Mouse (Mus musculus) neural tube, embryonic 14.5 days (tissue): Measurements from ENCODE around the gene Tmem223. TPM values are rescaled to one million over a fixed set of nuclear protein-coding genes. Genes with fewer than 3 reads are reported as not detected.
"Not testable (repeated sequence)": the region's sequence is repeated elsewhere in the genome, so short reads cannot be mapped to it uniquely, and the experiment has no call there.

Source experiments
- ATAC-seq: fragments of 200-750 bp; cut with Nextera tagmentation; 2 replicates; pipeline ENCODE4 v1.8.0; 2017; ENCODE audit warnings: low read depth, mild to moderate bottlenecking, moderate TSS enrichment, moderate library complexity
- H3K27ac ChIP-seq: fragments of 300-500 bp; sonication (generic); 2 replicates; pipeline ENCODE4 v1.5.1; 2014; ENCODE audit warnings: low read depth, mild to moderate bottlenecking, control low read depth, low read length, moderate library complexity, mixed read lengths
- H3K27me3 ChIP-seq: fragments of 300-500 bp; sonication (generic); 2 replicates; pipeline ENCODE4 v1.6.1; 2014; ENCODE audit warnings: low read length; ENCODE audit not compliant: control insufficient read depth, insufficient read depth
- H3K36me3 ChIP-seq: fragments of 300-500 bp; sonication (generic); 2 replicates; pipeline ENCODE4 v1.6.1; 2014; ENCODE audit warnings: low read length, mixed read lengths; ENCODE audit not compliant: control insufficient read depth, insufficient read depth
- H3K4me1 ChIP-seq: fragments of 300-500 bp; sonication (generic); 2 replicates; pipeline ENCODE4 v1.6.1; 2014; ENCODE audit warnings: low read length; ENCODE audit not compliant: control insufficient read depth, insufficient read depth
- H3K4me2 ChIP-seq: fragments of 300-500 bp; sonication (generic); 2 replicates; pipeline ENCODE4 v1.6.1; 2014; ENCODE audit warnings: mild to moderate bottlenecking, low read depth, low read length, control low read depth
- H3K4me3 ChIP-seq: fragments of 300-500 bp; sonication (generic); 2 replicates; pipeline ENCODE4 v1.5.1; 2014; ENCODE audit warnings: low read depth, low read length, control low read depth, mixed read lengths
- H3K9ac ChIP-seq: fragments of 300-500 bp; sonication (generic); replicated peaks from 2 replicates; pipeline ENCODE4 v1.6.1; 2014; ENCODE audit warnings: low read depth, mild to moderate bottlenecking, control low read depth, low read length, mixed read lengths
- H3K9me3 ChIP-seq: fragments of 300-500 bp; sonication (generic); 2 replicates; pipeline ENCODE4 v1.6.1; 2016; ENCODE audit warnings: low read length; ENCODE audit not compliant: control insufficient read depth
- WGBS: fragments of 180-500 bp; shearing (Covaris S2); extraction: QIAGEN DNeasy Blood & Tissue Kit; methylation state at CpG from one replicate; pipeline ENCODE4 v1.1.7; 2014; 5-methylcytosine and 5-hydroxymethylcytosine counted together
- polyA plus RNA-seq: library from polyadenylated mRNA; unstranded; fragments of >200 nt; fragmentation: Nextera tagmentation; extraction: Ambion mirVana; gene quantifications from 2 replicates; pipeline ENCODE4 v1.2.1, GENCODE M21; 2014

Gene Tmem223
- polyA plus RNA-seq, 1 experiment from 2014 or later, result 263 TPM

GRCm38 (mm10) chr19:8726609-8727390 is 44.0 kb upstream of the Tmem223 start:
- no peaks in the 10 kb centered on the region for H3K27me3 ChIP-seq
- H3K4me2 ChIP-seq, result no peak overlapping the region
- 18% methylated on average over 3 of the region's 3 CpGs for WGBS
- H3K9ac ChIP-seq, result no peak overlapping the region
- ATAC-seq, result no peak
- H3K27ac ChIP-seq, result no peak overlapping the region
- H3K4me1 ChIP-seq, result peaks cover 23% of the 10 kb centered on the region
- peaks cover 21% of the 10 kb centered on the region for H3K36me3 ChIP-seq
- no peaks in the 10 kb centered on the region for H3K9me3 ChIP-seq
- H3K4me3 ChIP-seq, result no peak overlapping the region

DNA sequence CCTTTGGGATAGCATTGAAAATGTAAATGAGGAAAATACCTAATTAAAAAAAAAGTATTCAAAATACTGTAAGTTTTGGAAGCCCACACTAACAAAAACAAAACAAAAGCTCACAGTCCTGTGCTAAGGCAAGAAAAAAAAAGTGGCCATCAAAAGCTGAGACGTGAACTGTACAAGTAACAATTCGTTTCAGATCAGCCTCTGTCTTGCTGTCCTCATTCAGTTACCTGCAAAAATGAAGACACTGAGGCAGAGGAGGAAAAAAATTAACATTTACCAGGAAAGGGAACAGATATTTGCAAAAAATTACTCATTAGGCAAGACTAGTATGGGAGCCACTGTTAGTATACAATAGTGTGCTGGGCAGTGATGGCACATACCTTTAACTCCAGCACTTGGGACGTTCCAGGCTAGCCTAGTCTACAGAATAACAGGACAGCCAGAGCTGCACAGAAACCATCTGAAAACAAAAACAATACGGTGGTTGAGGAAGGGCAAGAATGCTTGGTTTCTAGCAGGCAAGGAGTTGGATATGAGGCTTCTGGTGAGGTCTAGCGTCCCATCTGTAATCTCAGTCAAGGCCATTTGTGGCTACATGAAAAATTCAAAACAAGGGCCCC is 43.2 kb upstream of the Tmem223 start:
- Histone ChIP-seq H3K36me3 (peaks cover 21% of the 10 kb centered on the region), H3K27me3 (no peaks in the 10 kb centered on the region), H3K27ac (no peak overlapping the region), H3K9ac (no peak overlapping the region), H3K4me2 (no peak overlapping the region), H3K4me1 (peaks cover 15% of the 10 kb centered on the region), H3K9me3 (no peaks in the 10 kb centered on the region), H3K4me3 (no peak overlapping the region)
- ATAC-seq, result no peak
- 29% methylated on average over 5 of the region's 5 CpGs for WGBS

DNA sequence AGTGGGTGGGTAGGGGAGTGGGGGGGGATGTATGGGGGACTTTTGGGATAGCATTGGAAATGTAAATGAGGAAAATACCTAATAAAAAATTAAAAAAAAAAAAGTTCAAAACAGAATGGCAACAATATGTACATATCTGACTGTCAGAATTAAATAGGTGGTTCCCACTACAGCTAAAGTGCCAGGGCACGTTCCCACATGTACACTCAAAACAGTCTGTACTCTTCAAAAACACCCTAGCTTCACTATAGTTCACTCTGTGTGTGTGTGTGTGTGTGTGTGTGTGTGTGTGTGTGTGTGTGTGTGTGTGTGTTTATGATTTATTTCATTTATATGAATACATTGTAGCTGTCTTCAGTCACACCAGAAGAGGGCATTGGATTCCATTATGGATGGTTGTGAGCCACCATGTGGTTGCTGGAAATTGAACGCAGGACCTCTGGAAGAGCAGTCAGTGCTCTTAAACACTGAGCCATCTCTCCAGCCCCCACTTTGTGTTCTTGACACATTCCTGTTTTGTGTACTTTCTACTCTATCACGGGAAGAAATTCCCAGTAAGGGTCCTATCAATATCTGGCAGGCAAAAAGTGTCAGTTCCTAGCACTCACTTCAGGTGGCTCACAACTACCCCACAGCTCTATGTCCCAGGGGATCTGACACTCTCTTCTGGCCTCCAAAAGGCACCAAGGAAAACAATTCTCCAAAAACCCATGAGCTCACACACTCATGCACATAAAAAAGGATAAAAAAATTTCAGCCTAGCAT is 42.3 kb upstream of the Tmem223 start:
- H3K9me3 ChIP-seq, H3K4me3 ChIP-seq, ATAC-seq, H3K4me2 ChIP-seq, H3K27me3 ChIP-seq, H3K27ac ChIP-seq, H3K9ac ChIP-seq: not testable (repeated sequence)
- peaks cover 21% of the 10 kb centered on the region for H3K36me3 ChIP-seq
- WGBS, result 47% methylated on average over 3 of the region's 3 CpGs
- H3K4me1 ChIP-seq, result peaks cover 15% of the 10 kb centered on the region

- Histone ChIP-seq H3K9me3 (no peaks in the 10 kb centered on the region), H3K4me1 (peaks cover 4% of the 10 kb centered on the region; the same call in 1 of the 2 replicates), H3K27me3 (no peaks in the 10 kb centered on the region), H3K36me3 (peaks cover 3% of the 10 kb centered on the region; the same call in 1 of the 2 replicates), H3K9ac (no peak overlapping the region), H3K27ac (no peak overlapping the region), H3K4me3 (no peak overlapping the region), H3K4me2 (no peak overlapping the region)
- WGBS, result 85% methylated on average over 3 of the region's 3 CpGs
- ATAC-seq, result no peak
These were observed 36.5 kb upstream of the Tmem223 start for GRCm38 (mm10) chr19:8734334-8734733.

DNA sequence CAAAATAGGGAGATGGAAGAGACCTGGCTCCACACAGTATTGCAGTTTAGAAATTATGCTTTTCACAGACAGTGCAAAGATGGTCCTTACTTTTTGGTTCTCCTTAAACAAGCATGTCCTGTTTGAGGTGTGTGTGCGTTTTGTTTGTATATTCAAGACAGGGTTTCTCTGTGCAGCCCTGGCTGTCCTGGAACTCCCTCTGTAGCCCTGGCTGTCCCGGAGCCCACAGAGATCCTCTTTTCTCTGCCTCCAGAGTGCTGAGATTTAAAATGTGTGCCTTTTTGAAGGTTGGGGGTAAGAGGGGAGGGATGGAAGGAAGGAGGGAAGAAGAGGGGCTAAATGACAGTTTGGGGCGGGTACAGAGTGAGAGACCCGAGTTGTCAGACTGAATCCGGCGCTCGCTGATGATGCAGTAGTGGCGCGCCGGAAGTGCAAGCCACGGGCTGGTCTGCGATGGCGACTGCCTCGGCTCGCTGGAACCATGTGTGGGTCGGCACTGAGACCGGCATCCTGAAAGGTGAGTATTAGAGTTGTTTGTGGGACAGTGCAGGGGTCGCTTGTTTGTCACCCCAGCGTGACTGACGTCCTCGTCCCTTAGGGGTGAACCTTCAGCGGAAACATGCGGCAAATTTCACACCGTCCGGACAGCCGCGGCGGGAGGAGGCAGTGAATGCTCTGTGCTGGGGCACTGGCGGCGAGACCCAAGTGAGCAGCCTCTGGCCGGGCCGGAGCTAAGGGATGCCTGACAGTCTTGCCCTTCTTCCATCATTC is 35.2 kb upstream of the Tmem223 start, which contains the start of gene Wdr74:
Gene Wdr74 (plus strand): TSS at position 439 of the 771 bp plus-strand sequence.
- ATAC-seq, result peak; percentile 93
- under 1% methylated on average over 32 of the region's 32 CpGs for WGBS
- peaks cover 4% of the 10 kb centered on the region; the same call in 1 of the 2 replicates for H3K4me1 ChIP-seq

GRCm38 (mm10) chr19:8736160-8736467 is 34.7 kb upstream of the Tmem223 start:
- Histone ChIP-seq H3K4me1 (peaks cover 8% of the 10 kb centered on the region; the same call in 1 of the 2 replicates), H3K36me3 (peaks cover 12% of the 10 kb centered on the region; the same call in 1 of the 2 replicates), H3K9me3 (no peaks in the 10 kb centered on the region), H3K9ac (peak overlapping the region; percentile 68), H3K27ac (peak overlapping the region; percentile 60; the same call in 1 of the 2 replicates), H3K4me3 (peak overlapping the region; percentile 83), H3K27me3 (no peaks in the 10 kb centered on the region), H3K4me2 (peak overlapping the region; percentile 95)
- 3% methylated on average over 11 of the region's 11 CpGs for WGBS
- ATAC-seq, result peak; percentile 29

More for the DNA sequence above, 35.2 kb upstream of the Tmem223 start, which contains the start of gene Wdr74:
- Histone ChIP-seq H3K4me2 (peak within 1 kb of the TSS; percentile 95), H3K9me3 (no peaks in the 10 kb centered on the region), H3K27me3 (no peaks in the 10 kb centered on the region), H3K9ac (peak within 1 kb of the TSS; percentile 68), H3K27ac (peak within 1 kb of the TSS; percentile 60), H3K4me3 (peak within 1 kb of the TSS; percentile 83), H3K36me3 (peaks cover 10% of the 10 kb centered on the region; the same call in 1 of the 2 replicates)

DNA sequence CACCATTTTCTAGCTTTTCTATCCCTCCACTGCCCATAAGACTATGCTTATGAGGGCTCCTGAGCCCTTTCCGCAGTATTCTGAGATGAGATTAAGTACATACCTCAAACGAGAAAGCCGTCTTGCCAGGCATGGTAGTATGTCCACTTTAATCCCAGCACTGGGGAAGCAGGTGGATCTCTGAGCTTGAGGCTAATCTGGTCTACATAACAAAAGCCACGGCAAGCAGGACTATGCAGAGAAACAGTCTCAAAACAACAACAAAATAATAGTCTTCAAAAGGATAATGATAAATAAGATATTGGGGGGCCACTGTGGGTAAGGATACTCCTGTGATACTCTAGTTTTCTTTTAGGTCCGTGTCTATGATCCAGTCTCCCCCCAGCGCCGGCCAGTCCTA is 31.9 kb upstream of the Tmem223 start:
- Histone ChIP-seq H3K4me1 (peaks cover 15% of the 10 kb centered on the region), H3K4me3 (no peak overlapping the region), H3K27me3 (no peaks in the 10 kb centered on the region), H3K9ac (no peak overlapping the region), H3K4me2 (no peak overlapping the region), H3K36me3 (peaks cover 23% of the 10 kb centered on the region; the same call in 1 of the 2 replicates), H3K9me3 (no peaks in the 10 kb centered on the region), H3K27ac (no peak overlapping the region)
- no peak for ATAC-seq
- 96% methylated on average over 7 of the region's 7 CpGs for WGBS

DNA sequence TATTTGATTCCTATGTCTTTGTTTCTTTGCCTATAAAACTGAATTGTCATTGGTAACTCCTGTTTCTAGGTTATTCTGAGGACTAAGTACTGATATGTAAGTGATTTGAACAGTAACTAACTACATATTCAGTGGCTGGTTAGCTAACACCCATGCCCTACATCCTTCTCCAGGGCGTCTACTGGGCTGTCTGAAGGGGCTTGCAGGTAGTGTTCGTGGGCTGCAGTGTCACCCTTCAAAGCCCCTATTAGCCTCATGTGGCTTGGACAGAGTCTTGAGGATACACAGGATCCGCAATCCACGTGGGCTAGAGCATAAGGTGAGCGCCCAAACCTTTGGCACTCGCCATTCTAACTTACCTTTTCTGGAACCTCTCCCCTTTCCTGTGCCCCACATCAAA is 31.1 kb upstream of the Tmem223 start:
- Histone ChIP-seq H3K9ac (no peak overlapping the region), H3K27me3 (no peaks in the 10 kb centered on the region), H3K36me3 (peaks cover 28% of the 10 kb centered on the region), H3K27ac (no peak overlapping the region), H3K4me1 (peaks cover 15% of the 10 kb centered on the region), H3K4me3 (no peak overlapping the region), H3K4me2 (no peak overlapping the region), H3K9me3 (no peaks in the 10 kb centered on the region)
- WGBS, result 94% methylated on average over 6 of the region's 6 CpGs
- ATAC-seq, result no peak
